Mouse (Mus musculus) brain, embryonic 14.5 days (tissue): ENCODE results near the gene Nipsnap1.

Experiments
- CTCF ChIP-seq: fragments of 200-500 bp; IDR thresholded peaks from 2 replicates; pipeline ENCODE4 v1.5.1; 2012; ENCODE audit warnings: inconsistent platforms, mild to moderate bottlenecking, moderate library complexity, borderline replicate concordance; ENCODE audit not compliant: insufficient read depth, insufficient read length; ENCODE audit errors: extremely low read depth
- POLR2A ChIP-seq: fragments of 200-500 bp; IDR thresholded peaks from 2 replicates; pipeline ENCODE4 v1.6.1; 2012; ENCODE audit warnings: mild to moderate bottlenecking, inconsistent platforms, borderline replicate concordance; ENCODE audit not compliant: poor library complexity, insufficient read depth, insufficient read length, severe bottlenecking; ENCODE audit errors: extremely low read depth

- TF ChIP-seq CTCF (no peak), POLR2A (no peak)
These were observed 40.3 kb upstream of the Nipsnap1 start for GRCm38 (mm10) chr11:4833295-4833939.
